Mouse (Mus musculus): ENCODE measurements around the gene Ftsj3. TPM values are rescaled to one million over a fixed set of nuclear protein-coding genes. Genes with fewer than 3 reads are reported as not detected.

Gene Ftsj3
- polyA plus RNA-seq, 1 experiment from 2014 or later: 61.2 TPM

DNA sequence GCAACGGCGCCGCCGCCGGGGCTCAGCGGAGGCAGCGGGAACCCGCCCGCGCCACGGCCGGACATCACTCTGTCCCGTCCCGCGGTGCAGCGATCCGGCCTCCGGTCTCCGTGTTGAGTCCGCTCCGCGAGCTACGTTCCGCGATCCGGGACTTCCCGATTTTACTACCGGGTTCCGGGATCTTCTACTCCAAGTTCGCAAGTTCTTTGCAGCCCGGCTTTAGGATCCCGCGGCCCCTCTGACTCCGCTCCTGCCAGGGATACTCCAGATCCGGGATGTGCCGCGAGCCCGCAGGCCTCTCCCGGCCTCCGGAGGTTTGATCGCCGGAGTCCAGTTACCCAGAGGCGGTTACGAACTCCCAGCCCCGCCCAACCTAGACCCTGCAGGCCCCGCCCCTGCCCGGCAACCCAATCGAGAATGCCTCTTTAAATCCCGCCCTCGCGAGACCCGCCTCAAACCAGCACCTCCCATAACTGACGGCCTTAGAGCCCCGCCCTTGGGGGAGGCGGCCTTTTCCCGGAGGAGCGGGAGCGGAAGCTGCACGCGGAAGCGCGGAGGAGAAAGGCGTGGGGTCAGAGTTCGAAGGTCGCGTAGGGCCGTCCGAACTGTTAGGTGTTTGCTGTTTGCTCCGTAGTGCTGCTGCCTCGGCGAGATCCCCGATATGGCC lies 16.9 kb upstream of the Ftsj3 start, which contains the start of gene Smarcd2:
Gene Smarcd2 (minus strand): TSS at position 329 of the 667 bp plus-strand sequence.
- DNase-seq (ENCODE audit: low spot score) (peak; percentile 99), ATAC-seq (ENCODE audit: low FRiP score) (peak; percentile 94)
- Histone ChIP-seq H3K9ac (ENCODE audit: low read depth, low read length) (peak within 1 kb of the TSS; percentile 97), H3K9me3 (ENCODE audit: control insufficient read depth, low read length) (no peaks in the 10 kb centered on the region), H3K36me3 (ENCODE audit: control insufficient read depth, insufficient read depth, low read length) (no peaks in the 10 kb centered on the region), H3K4me1 (replicated peaks; ENCODE audit: control insufficient read depth, insufficient read depth, low read length) (peaks cover 17% of the 10 kb centered on the region), H3K4me3 (ENCODE audit: low read depth, low read length) (peak within 1 kb of the TSS; percentile 99), H3K27ac (ENCODE audit: low read depth, low read length) (peak within 1 kb of the TSS; percentile 92), H3K4me2 (replicated peaks; ENCODE audit: low read depth, low read length) (peak within 1 kb of the TSS; percentile 77), H3K27me3 (ENCODE audit: control insufficient read depth, insufficient read depth, low read length) (no peaks in the 10 kb centered on the region)
- WGBS: under 1% methylated on average over 57 of the region's 72 CpGs

DNA sequence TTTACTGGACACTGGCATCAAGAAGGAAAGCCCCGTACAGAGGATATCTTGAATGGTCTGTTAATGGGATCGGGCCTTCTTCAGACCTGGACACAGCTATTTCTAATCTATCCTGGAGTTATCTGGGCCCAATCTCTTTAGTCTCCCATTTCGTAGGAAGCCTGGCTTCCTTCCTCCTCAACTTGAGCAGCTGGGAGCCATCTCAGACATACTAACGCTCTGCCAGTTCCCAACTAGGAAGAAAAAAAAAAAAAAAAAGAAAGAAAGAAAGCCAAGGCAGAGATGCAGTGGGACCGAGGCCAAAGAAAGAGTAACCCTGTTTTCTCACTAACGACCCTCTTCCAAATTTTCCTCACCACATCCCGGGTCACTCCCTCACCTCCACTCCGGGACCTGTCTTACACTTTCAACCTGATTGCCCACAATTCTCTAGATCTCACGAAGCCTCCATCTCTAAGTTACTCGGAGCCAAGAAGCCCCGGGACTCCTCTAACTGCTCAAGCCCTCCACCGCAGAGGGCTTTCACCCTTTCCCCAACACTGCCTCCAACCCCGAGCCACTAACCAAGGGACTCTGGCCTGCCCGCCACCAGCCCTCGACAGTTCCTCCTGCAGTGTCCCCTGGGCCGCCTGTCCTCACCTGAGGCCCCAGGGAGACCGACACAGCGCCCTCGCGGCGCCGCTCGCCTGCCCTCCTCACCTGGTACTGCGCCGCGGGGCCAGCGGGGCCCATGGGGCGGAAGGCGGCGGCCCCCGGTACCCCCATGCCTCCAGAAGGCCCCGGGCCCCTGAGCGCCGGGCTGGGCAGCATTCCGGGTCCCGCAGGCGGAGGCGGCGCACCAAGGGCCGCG lies 16.1 kb upstream of the Ftsj3 start:
- H3K4me2 ChIP-seq (replicated peaks; ENCODE audit: low read depth, low read length): peak overlapping the region; percentile 77
- no peaks in the 10 kb centered on the region for H3K36me3 ChIP-seq (ENCODE audit: control insufficient read depth, insufficient read depth, low read length)
- H3K9me3 ChIP-seq (ENCODE audit: control insufficient read depth, low read length): no peaks in the 10 kb centered on the region
- H3K27ac ChIP-seq (ENCODE audit: low read depth, low read length): peak overlapping the region; percentile 92
- 3% methylated on average over 40 of the region's 41 CpGs for WGBS
- H3K9ac ChIP-seq (ENCODE audit: low read depth, low read length): peak overlapping the region; percentile 97
- peak; percentile 58 for DNase-seq (ENCODE audit: low spot score)
- H3K4me3 ChIP-seq (ENCODE audit: low read depth, low read length): peak overlapping the region; percentile 99
- no peak; the same call in 1 of the 2 replicates for ATAC-seq (ENCODE audit: low FRiP score)
- H3K4me1 ChIP-seq (replicated peaks; ENCODE audit: control insufficient read depth, insufficient read depth, low read length): peaks cover 20% of the 10 kb centered on the region
- no peaks in the 10 kb centered on the region for H3K27me3 ChIP-seq (ENCODE audit: control insufficient read depth, insufficient read depth, low read length)

DNA sequence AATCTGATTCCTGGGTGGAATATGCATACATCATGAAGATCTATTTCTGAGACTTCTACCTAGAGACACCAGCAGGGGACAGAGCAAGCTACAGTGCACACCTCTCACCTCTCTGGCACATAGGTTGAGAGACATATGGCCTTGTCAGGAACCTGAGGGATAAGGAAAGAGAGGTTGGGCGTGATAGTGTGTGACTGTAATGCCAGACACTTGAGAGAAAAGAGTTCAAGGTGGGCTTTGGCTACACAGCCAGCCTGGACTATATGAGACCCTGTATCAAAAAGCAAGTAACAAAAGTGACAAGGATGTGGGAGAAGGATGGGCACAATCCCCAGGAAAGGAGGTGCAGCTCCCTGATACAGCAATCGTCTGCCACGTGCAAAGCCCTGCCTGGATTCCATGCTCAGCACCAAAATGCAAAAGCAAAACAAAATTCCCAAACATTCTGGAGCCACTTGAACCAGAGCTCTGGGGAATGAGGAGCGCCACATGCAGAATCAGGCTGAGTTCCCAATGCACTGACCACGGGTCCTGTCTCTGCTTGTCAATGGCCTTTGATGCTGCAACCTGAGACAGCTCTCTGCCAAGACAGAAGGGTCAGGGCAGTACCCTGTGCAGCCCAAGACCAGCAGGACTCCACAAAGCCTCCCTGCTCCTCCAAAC lies 15.4 kb upstream of the Ftsj3 start:
- WGBS: 40% methylated on average over 5 of the region's 5 CpGs
- DNase-seq (ENCODE audit: low spot score) (no peak), ATAC-seq (ENCODE audit: low FRiP score) (no peak)
- 0 out of 2 replicates have a peak, but pooled peaks cover 4% of the 10 kb centered on the region for H3K36me3 ChIP-seq (ENCODE audit: control insufficient read depth, insufficient read depth, low read length)
- H3K9me3 ChIP-seq (ENCODE audit: control insufficient read depth, low read length): no peaks in the 10 kb centered on the region
- peak overlapping the region; percentile 77 for H3K4me2 ChIP-seq (replicated peaks; ENCODE audit: low read depth, low read length)
- H3K27ac ChIP-seq (ENCODE audit: low read depth, low read length): no peak overlapping the region
- H3K9ac ChIP-seq (ENCODE audit: low read depth, low read length): peak overlapping the region; percentile 97
- H3K4me3 ChIP-seq (ENCODE audit: low read depth, low read length): peak overlapping the region; percentile 99
- H3K4me1 ChIP-seq (replicated peaks; ENCODE audit: control insufficient read depth, insufficient read depth, low read length): peaks cover 20% of the 10 kb centered on the region
- H3K27me3 ChIP-seq (ENCODE audit: control insufficient read depth, insufficient read depth, low read length): no peaks in the 10 kb centered on the region

DNA sequence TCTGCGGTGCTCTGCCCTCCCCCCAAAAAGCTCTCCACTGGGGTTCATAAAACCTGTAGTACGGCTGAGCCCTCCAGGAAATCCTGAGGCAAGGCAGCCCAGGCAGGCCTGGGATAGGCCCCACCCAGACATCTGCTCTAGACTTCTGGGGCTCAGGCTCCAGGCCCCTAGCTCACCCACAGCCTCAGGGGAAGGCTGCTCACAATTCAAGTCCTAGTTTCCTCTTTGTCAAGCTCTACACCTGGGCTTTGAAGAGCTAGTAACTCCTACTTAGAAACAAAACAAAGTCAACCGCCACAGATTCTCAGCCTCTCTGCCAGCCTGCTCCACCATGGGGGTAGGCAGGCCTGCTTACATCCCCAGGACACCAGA lies 13.2 kb upstream of the Ftsj3 start:
- Histone ChIP-seq H3K9ac (ENCODE audit: low read depth, low read length) (no peak overlapping the region), H3K27ac (ENCODE audit: low read depth, low read length) (peak overlapping the region; percentile 85), H3K4me2 (replicated peaks; ENCODE audit: low read depth, low read length) (0 out of 2 replicates have a peak overlapping the region, but pooled peaks have one; percentile 8), H3K4me1 (replicated peaks; ENCODE audit: control insufficient read depth, insufficient read depth, low read length) (peaks cover 20% of the 10 kb centered on the region), H3K27me3 (ENCODE audit: control insufficient read depth, insufficient read depth, low read length) (no peaks in the 10 kb centered on the region), H3K9me3 (ENCODE audit: control insufficient read depth, low read length) (no peaks in the 10 kb centered on the region), H3K36me3 (ENCODE audit: control insufficient read depth, insufficient read depth, low read length) (peaks cover 14% of the 10 kb centered on the region), H3K4me3 (ENCODE audit: low read depth, low read length) (no peak overlapping the region)
- 60% methylated on average over 3 of the region's 3 CpGs for WGBS
- ATAC-seq (ENCODE audit: low FRiP score) (no peak), DNase-seq (ENCODE audit: low spot score) (no peak)

DNA sequence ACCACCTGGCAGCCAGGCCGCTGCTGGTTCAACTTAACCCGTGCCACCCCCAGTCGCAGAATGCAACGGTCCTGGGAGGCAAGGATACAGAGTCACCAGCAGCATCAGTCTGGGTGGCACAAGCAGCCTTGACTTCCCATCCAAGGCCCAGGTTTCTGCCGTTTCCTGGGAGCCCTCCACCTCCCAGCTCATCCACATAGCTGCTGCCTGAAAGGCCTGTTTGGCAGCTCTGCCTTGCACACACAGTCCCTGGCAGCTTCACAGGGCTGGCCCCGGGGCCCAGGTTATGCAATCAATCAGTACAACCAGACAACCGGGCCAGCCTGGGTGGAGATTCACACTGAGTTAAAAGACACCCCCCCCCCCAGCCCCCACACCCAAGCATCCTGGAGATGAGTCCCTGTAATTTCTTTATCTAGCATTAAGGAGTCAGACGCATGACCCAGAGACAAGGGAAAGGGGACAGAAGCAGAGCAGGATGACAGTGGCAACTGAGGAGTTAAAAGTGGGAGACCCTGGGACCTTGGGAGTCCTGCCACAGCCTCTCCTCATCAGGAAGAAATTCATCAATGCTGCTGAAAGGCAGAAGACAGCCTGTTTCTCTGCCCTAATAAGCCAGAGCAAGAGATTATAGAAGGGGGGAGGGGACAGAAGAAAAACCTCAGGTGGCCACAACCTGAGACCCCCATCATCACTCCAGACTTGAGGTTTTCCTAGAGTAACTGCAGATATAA lies 12.6 kb upstream of the Ftsj3 start:
- Histone ChIP-seq H3K4me3 (ENCODE audit: low read depth, low read length) (no peak overlapping the region), H3K9ac (ENCODE audit: low read depth, low read length) (peak overlapping the region; percentile 24; the same call in 1 of the 2 replicates), H3K36me3 (ENCODE audit: control insufficient read depth, insufficient read depth, low read length) (peaks cover 19% of the 10 kb centered on the region), H3K4me2 (replicated peaks; ENCODE audit: low read depth, low read length) (peak overlapping the region; percentile 25; the same call in 1 of the 2 replicates), H3K27ac (ENCODE audit: low read depth, low read length) (peak overlapping the region; percentile 85), H3K27me3 (ENCODE audit: control insufficient read depth, insufficient read depth, low read length) (no peaks in the 10 kb centered on the region), H3K9me3 (ENCODE audit: control insufficient read depth, low read length) (no peaks in the 10 kb centered on the region), H3K4me1 (replicated peaks; ENCODE audit: control insufficient read depth, insufficient read depth, low read length) (peaks cover 20% of the 10 kb centered on the region)
- ATAC-seq (ENCODE audit: low FRiP score) (no peak), DNase-seq (ENCODE audit: low spot score) (peak; percentile 48)
- WGBS: 54% methylated on average over 8 of the region's 8 CpGs

DNA sequence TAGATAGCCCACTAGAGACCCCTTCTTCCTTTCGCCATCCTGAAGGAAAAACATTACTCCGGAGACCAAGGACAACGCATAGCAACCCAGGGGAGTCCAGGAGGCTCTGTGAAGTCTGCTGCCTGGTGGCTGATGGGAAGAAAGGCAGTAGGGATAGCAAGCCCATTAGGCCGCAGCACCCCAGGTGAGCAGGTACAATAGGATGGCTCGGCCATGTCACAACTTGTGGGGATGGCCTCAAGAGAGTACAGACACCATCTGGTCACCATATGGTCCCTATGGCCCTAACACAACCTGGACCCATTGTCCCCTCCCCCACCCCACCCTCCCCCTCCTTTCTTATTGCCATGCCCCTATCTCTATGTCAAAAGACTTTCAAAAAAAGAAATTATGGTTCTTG lies 12.0 kb upstream of the Ftsj3 start:
- Histone ChIP-seq H3K4me2 (replicated peaks; ENCODE audit: low read depth, low read length) (no peak overlapping the region), H3K36me3 (ENCODE audit: control insufficient read depth, insufficient read depth, low read length) (peaks cover 23% of the 10 kb centered on the region), H3K27me3 (ENCODE audit: control insufficient read depth, insufficient read depth, low read length) (no peaks in the 10 kb centered on the region), H3K4me1 (replicated peaks; ENCODE audit: control insufficient read depth, insufficient read depth, low read length) (peaks cover 20% of the 10 kb centered on the region), H3K4me3 (ENCODE audit: low read depth, low read length) (no peak overlapping the region), H3K9me3 (ENCODE audit: control insufficient read depth, low read length) (no peaks in the 10 kb centered on the region), H3K9ac (ENCODE audit: low read depth, low read length) (peak overlapping the region; percentile 24; the same call in 1 of the 2 replicates), H3K27ac (ENCODE audit: low read depth, low read length) (peak overlapping the region; percentile 85)
- 54% methylated on average over 5 of the region's 5 CpGs for WGBS
- ATAC-seq (ENCODE audit: low FRiP score) (no peak), DNase-seq (ENCODE audit: low spot score) (no peak)

DNA sequence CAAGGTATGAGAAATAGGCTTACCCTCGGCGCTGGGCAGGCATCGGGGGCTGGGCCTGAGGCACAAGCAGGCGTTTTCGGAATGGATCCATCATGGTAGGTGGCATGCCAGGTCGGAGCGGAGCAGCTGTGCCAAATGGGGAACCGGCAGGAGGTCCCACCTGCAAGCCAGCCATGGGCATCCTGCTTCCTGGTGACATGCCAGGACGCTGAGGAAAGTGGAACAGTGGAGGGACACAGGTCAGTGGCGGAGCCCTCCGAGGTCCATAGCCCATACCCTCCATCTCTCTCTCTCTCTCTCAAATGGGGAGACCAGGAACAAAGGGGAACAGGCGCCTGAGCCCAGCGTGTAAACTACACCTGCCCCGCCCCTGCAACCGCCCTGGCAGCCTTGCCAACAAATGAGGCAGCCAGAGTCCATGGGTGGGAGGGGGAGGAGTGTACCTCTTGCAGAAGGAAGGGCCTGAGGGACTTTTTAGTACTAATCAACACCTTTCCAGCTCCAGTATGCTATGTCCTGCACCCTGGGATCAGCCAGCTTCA lies 11.5 kb upstream of the Ftsj3 start:
- DNase-seq (ENCODE audit: low spot score): no peak
- no peak for ATAC-seq (ENCODE audit: low FRiP score)
- H3K4me2 ChIP-seq (replicated peaks; ENCODE audit: low read depth, low read length): no peak overlapping the region
- peaks cover 23% of the 10 kb centered on the region for H3K36me3 ChIP-seq (ENCODE audit: control insufficient read depth, insufficient read depth, low read length)
- H3K27me3 ChIP-seq (ENCODE audit: control insufficient read depth, insufficient read depth, low read length): no peaks in the 10 kb centered on the region
- 67% methylated on average over 15 of the region's 15 CpGs for WGBS
- H3K27ac ChIP-seq (ENCODE audit: low read depth, low read length): peak overlapping the region; percentile 85
- H3K4me1 ChIP-seq (replicated peaks; ENCODE audit: control insufficient read depth, insufficient read depth, low read length): peaks cover 20% of the 10 kb centered on the region
- no peak overlapping the region for H3K9ac ChIP-seq (ENCODE audit: low read depth, low read length)
- H3K9me3 ChIP-seq (ENCODE audit: control insufficient read depth, low read length): no peaks in the 10 kb centered on the region
- no peak overlapping the region for H3K4me3 ChIP-seq (ENCODE audit: low read depth, low read length)

DNA sequence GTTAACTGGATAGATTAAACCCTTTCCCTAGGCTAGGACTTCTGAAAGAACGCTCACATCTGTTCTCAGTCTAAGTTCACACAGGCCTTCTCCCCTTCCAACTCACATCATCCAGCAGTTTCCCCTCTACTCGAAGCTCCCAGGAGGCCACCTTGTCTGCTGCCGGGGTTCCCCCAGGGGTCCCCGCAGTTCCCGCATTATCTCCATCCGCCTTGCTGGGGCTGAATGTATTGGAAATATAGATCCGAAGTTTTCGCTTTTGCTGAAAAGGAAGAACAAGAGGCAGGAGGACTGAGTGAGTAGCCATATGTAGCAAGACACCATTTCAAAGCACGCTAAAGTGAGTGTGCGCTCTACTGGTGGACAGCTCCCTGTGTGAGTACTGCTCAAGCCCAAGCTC lies 10.6 kb upstream of the Ftsj3 start:
- H3K27me3 ChIP-seq (ENCODE audit: control insufficient read depth, insufficient read depth, low read length): no peaks in the 10 kb centered on the region
- no peak overlapping the region for H3K9ac ChIP-seq (ENCODE audit: low read depth, low read length)
- no peak overlapping the region for H3K4me3 ChIP-seq (ENCODE audit: low read depth, low read length)
- no peak overlapping the region for H3K27ac ChIP-seq (ENCODE audit: low read depth, low read length)
- H3K4me2 ChIP-seq (replicated peaks; ENCODE audit: low read depth, low read length): no peak overlapping the region
- ATAC-seq (ENCODE audit: low FRiP score): no peak
- no peak for DNase-seq (ENCODE audit: low spot score)
- peaks cover 18% of the 10 kb centered on the region for H3K4me1 ChIP-seq (replicated peaks; ENCODE audit: control insufficient read depth, insufficient read depth, low read length)
- H3K36me3 ChIP-seq (ENCODE audit: control insufficient read depth, insufficient read depth, low read length): peaks cover 30% of the 10 kb centered on the region
- H3K9me3 ChIP-seq (ENCODE audit: control insufficient read depth, low read length): no peaks in the 10 kb centered on the region
- 92% methylated on average over 10 of the region's 10 CpGs for WGBS
